ENCODE assay signal across 9 mouse cellular contexts in the genomic region with DNA sequence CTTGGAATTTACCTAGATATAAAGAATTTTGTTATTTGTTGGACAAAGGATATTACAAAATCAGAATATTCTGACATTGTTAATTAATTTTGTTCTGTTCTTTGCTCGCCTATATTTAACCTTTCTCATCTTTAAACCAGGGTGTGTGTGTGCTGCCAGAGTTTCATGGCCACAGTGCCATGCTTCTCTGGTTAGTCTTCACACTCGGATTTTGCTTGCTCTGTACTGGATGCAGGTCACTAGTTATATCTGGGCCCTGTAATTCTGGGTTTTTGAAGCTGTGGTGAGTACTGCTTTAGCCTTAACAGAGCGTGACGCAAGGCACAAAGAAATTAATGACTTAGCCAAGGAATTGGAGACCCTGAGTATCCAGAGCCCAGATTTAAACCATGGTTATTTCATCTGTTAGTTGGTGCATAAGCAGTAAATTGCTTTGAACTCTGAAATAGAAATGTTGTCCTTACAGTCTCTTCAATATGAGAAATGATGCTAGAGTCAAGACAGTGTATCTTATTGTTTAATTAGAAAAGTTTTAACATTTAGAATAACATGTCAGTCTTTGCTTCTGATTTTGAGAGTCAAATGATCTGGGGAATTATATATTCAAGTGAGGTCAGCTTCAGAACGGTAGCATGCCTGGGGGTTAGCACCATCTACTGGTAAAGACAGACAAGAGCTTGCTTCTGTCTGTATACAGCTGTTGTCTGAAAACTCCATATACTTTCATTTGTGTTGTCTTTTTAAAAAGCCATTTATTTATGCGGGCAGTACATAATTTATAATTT. TPM values are rescaled to one million over a fixed set of nuclear protein-coding genes. Genes with fewer than 3 reads are reported as not detected.
DNase-seq lines count a peak whose midpoint lies in the region; ATAC-seq and TF ChIP-seq lines count a peak whose summit lies in the region.
"Had no signal": no experiment of that assay in that cellular context is flagged by ENCODE, and none has a peak within 500 bp of the region (broad histone marks: within the 10 kb centered on the region; RNA-seq: fewer than 3 reads in every experiment).

No protein-coding gene starts in this region.

- no peak overlapping the region for H3K4me2 ChIP-seq in intestine, embryonic 14.5 days (ENCODE audit: low read length)
- no peak overlapping the region for H3K4me2 ChIP-seq in intestine, embryonic 15.5 days (replicated peaks)
- H3K4me2 ChIP-seq: embryonic facial prominence, embryonic 12.5 days had no signal

- TF ChIP-seq POLR2A in embryonic fibroblast, embryonic 13.5 days (IDR thresholded peaks at IDR 0.05; ENCODE audit: low read depth, low read length), result no peak

- no peaks in the 10 kb centered on the region for H3K9me3 ChIP-seq in intestine, embryonic 14.5 days (ENCODE audit: control insufficient read depth, low read length)
- no peaks in the 10 kb centered on the region for H3K9me3 ChIP-seq in intestine, embryonic 15.5 days
- H3K9me3 ChIP-seq: embryonic facial prominence, embryonic 12.5 days had no signal

- TF ChIP-seq CTCF in Patski (IDR thresholded peaks at IDR 0.05), result peak; percentile 67
- peak; percentile 20; the same call in 1 of the 2 replicates for TF ChIP-seq CTCF in embryonic fibroblast, embryonic 13.5 days (IDR thresholded peaks at IDR 0.05; ENCODE audit: borderline replicate concordance, insufficient read depth, low read length)

- in situ Hi-C loops in Patski (cut with MboI; ENCODE audit: low pct_unique_long_range_greater_than_20kb), result loop anchor here (10.0 kb wide), 1 partner anchor 90 kb away; no protein-coding TSS in a partner anchor

- H3K4me1 ChIP-seq in intestine, embryonic 14.5 days (replicated peaks; ENCODE audit: control insufficient read depth, insufficient read depth, low read length), result no peaks in the 10 kb centered on the region
- no peaks in the 10 kb centered on the region for H3K4me1 ChIP-seq in intestine, embryonic 15.5 days (replicated peaks)
- no peaks in the 10 kb centered on the region for H3K4me1 ChIP-seq in embryonic fibroblast, embryonic 13.5 days (ENCODE audit: control insufficient read depth, insufficient read depth, low read length)
- H3K4me1 ChIP-seq: embryonic facial prominence, embryonic 12.5 days had no signal

- peak; percentile 52 for DNase-seq in intestine, embryonic 14.5 days (ENCODE audit: low spot score)
- peak; percentile 49 for DNase-seq in CD4-positive helper T cell, adult 2 months (ENCODE audit: low read depth, low spot score)
- DNase-seq in Patski (ENCODE audit: low read depth, low spot score), result no peak
- peak; percentile 37 to 50 for DNase-seq in kidney, postnatal 4 days
- peak; percentile 59 for DNase-seq in retina, postnatal 1 day
- no peak for DNase-seq in urinary bladder, postnatal 36 days (ENCODE audit: low spot score in 2 of 2)

- POLR2A ChIA-PET in Patski (lab: Charles Lee), result no interaction called here

- no peaks in the 10 kb centered on the region for H3K27me3 ChIP-seq in intestine, embryonic 14.5 days (replicated peaks; ENCODE audit: control insufficient read depth, insufficient read depth, low read length)
- H3K27me3 ChIP-seq in intestine, embryonic 15.5 days (replicated peaks), result no peaks in the 10 kb centered on the region
- H3K27me3 ChIP-seq in Patski, result no peaks in the 10 kb centered on the region
- H3K27me3 ChIP-seq: embryonic facial prominence, embryonic 12.5 days had no signal

- 57% methylated on average over 6 of the region's 6 CpGs for WGBS in intestine, embryonic 14.5 days
- WGBS in intestine, embryonic 15.5 days, result 61% methylated on average over 6 of the region's 6 CpGs

- H3K4me3 ChIP-seq in intestine, embryonic 14.5 days (ENCODE audit: low read depth, low read length), result no peak overlapping the region
- H3K4me3 ChIP-seq in intestine, embryonic 15.5 days (replicated peaks), result no peak overlapping the region
- no peak overlapping the region for H3K4me3 ChIP-seq in embryonic fibroblast, embryonic 13.5 days (ENCODE audit: insufficient read depth, low read length)
- H3K4me3 ChIP-seq: embryonic facial prominence, embryonic 12.5 days had no signal

- H3K9ac ChIP-seq in intestine, embryonic 14.5 days (ENCODE audit: low read length), result no peak overlapping the region
- H3K9ac ChIP-seq in intestine, embryonic 15.5 days, result no peak overlapping the region
- H3K9ac ChIP-seq: embryonic facial prominence, embryonic 12.5 days had no signal

- H3K27ac ChIP-seq in intestine, embryonic 14.5 days (ENCODE audit: low read depth), result no peak overlapping the region
- H3K27ac ChIP-seq in intestine, embryonic 15.5 days, result no peak overlapping the region
- H3K27ac ChIP-seq in embryonic fibroblast, embryonic 13.5 days (ENCODE audit: insufficient read depth, low read length), result no peak overlapping the region
- H3K27ac ChIP-seq: embryonic facial prominence, embryonic 12.5 days had no signal

- CTCF ChIA-PET in Patski (lab: Charles Lee), result interaction anchor here (0.8 to 2.6 kb wide), 5 partner anchors 9 to 106 kb away, joined by 3 to 16 read pairs (median 4); no protein-coding TSS in a partner anchor

- no peak for ATAC-seq in intestine, embryonic 14.5 days (replicated peaks; ENCODE audit: low FRiP score, low TSS enrichment, low read depth)
- ATAC-seq in intestine, embryonic 15.5 days, result no peak
- ATAC-seq in Patski, result no peak

- H3K36me3 ChIP-seq in intestine, embryonic 14.5 days (ENCODE audit: control insufficient read depth, insufficient read depth, low read length), result no peaks in the 10 kb centered on the region
- H3K36me3 ChIP-seq in intestine, embryonic 15.5 days, result no peaks in the 10 kb centered on the region
- H3K36me3 ChIP-seq: embryonic facial prominence, embryonic 12.5 days had no signal

RNA-seq across cellular contexts. Expression of a gene that starts 19.2 kb away (rescaled TPM):
- 6.2 and 7.2 TPM in 2 replicates for polyA plus RNA-seq in intestine, embryonic 14.5 days (2014; fragmentation: Nextera tagmentation; extraction: Ambion mirVana)
- 7.6 and 7.9 TPM in 2 replicates for polyA plus RNA-seq in intestine, embryonic 15.5 days (2015; fragmentation: Nextera tagmentation; extraction: Ambion mirVana)
- polyA plus RNA-seq in Patski (2021), result 19.8 TPM
- 11.8 and 15.6 TPM in 2 replicates for polyA plus RNA-seq in embryonic fibroblast, embryonic 13.5 days (2011; ENCODE audit: insufficient read length, low read depth, missing spikeins)

Comparison
In these comparisons a context has a peak if more than half of its experiments do, and no peak if none do; other contexts are left out.
1. DNase-seq: peak in intestine, embryonic 14.5 days (single experiment), CD4-positive helper T cell, adult 2 months (single experiment), kidney, postnatal 4 days (2 of 2) and retina, postnatal 1 day (single experiment); none in Patski (single experiment) and urinary bladder, postnatal 36 days (0 of 2).